Mouse (Mus musculus) heart, postnatal 0 days (tissue): Measurements from ENCODE around the gene Hpdl. TPM values are rescaled to one million over a fixed set of nuclear protein-coding genes. Genes with fewer than 3 reads are reported as not detected.

ENCODE experiments used
- ATAC-seq: fragments of 200-750 bp; cut with Nextera tagmentation; 2 replicates; pipeline ENCODE4 v1.8.0; 2017; ENCODE audit warnings: low read depth, moderate number of reproducible peaks, moderate library complexity; ENCODE audit not compliant: insufficient read depth
- DNase-seq: peaks from one replicate; pipeline ENCODE4 v3.0.0-alpha.2; 2016; ENCODE audit warnings: low spot score
- H3K27ac ChIP-seq: fragments of 300-500 bp; sonication (generic); 2 replicates; pipeline ENCODE4 v1.5.1; 2014; ENCODE audit warnings: low read depth, mild to moderate bottlenecking
- H3K27me3 ChIP-seq: fragments of 300-500 bp; sonication (generic); 2 replicates; pipeline ENCODE4 v1.6.1; 2014; ENCODE audit warnings: low read length, mixed read lengths; ENCODE audit not compliant: control insufficient read depth, insufficient read depth
- H3K36me3 ChIP-seq: fragments of 300-500 bp; sonication (generic); replicated peaks from 2 replicates; pipeline ENCODE4 v1.6.1; 2014; ENCODE audit warnings: low read length, mixed read lengths; ENCODE audit not compliant: control insufficient read depth, insufficient read depth
- H3K4me1 ChIP-seq: fragments of 300-500 bp; sonication (generic); 2 replicates; pipeline ENCODE4 v1.6.1; 2014; ENCODE audit warnings: antibody characterized with exemption; ENCODE audit not compliant: control insufficient read depth, insufficient read depth
- H3K4me2 ChIP-seq: fragments of 300-500 bp; sonication (generic); 2 replicates; pipeline ENCODE4 v1.6.1; 2014; ENCODE audit warnings: low read depth, mild to moderate bottlenecking, low read length, moderate library complexity
- H3K4me3 ChIP-seq: fragments of 300-500 bp; sonication (generic); 2 replicates; pipeline ENCODE4 v1.5.1; 2014; ENCODE audit warnings: low read depth, low read length
- H3K9ac ChIP-seq: fragments of 300-500 bp; sonication (generic); replicated peaks from 2 replicates; pipeline ENCODE4 v1.6.1; 2014; ENCODE audit warnings: low read depth, low read length, mixed read lengths
- H3K9me3 ChIP-seq: fragments of 300-500 bp; sonication (generic); replicated peaks from 2 replicates; pipeline ENCODE4 v1.6.1; 2016; ENCODE audit warnings: low read length; ENCODE audit not compliant: control insufficient read depth
- CTCF ChIP-seq: IDR thresholded peaks from 2 replicates; pipeline ENCODE4 v1.5.1; 2016; ENCODE audit warnings: antibody characterized with exemption, control low read depth, low read depth
- EP300 ChIP-seq: IDR thresholded peaks from 2 replicates; pipeline ENCODE4 v1.6.1; 2016; ENCODE audit warnings: antibody characterized with exemption, low read depth
- WGBS: fragments of 180-500 bp; shearing (Covaris S2); extraction: QIAGEN DNeasy Blood & Tissue Kit; methylation state at CpG from one replicate; pipeline ENCODE4 v1.1.7; 2014; 5-methylcytosine and 5-hydroxymethylcytosine counted together
- polyA plus RNA-seq: library from polyadenylated mRNA; unstranded; fragments of >200 nt; fragmentation: Nextera tagmentation; extraction: Ambion mirVana; gene quantifications from 2 replicates; pipeline ENCODE4 v1.2.1, GENCODE M21; 2015
- total RNA-seq: library from RNA; depleted of rRNA; stranded (reverse); fragments of >200 nt; gene quantifications from 2 replicates; pipeline ENCODE4 v1.2.3, GENCODE M21; 2014; ENCODE audit warnings: low replicate concordance

The Hpdl gene
- total and polyA plus RNA-seq, 2 experiments from 2014 or later, result 2.9 to 3.4 TPM

- 30% methylated on average over 32 of the region's 32 CpGs for WGBS
- peaks cover 11% of the 10 kb centered on the region; the same call in 1 of the 2 replicates for H3K4me1 ChIP-seq
- DNase-seq, result no peak
- H3K27me3 ChIP-seq, result peaks cover 13% of the 10 kb centered on the region
- H3K36me3 ChIP-seq, result peaks cover 20% of the 10 kb centered on the region; the same call in 1 of the 2 replicates
- H3K27ac ChIP-seq, result no peak overlapping the region
- no peaks in the 10 kb centered on the region for H3K9me3 ChIP-seq
- no peak for TF ChIP-seq EP300
- no peak for TF ChIP-seq CTCF
- H3K9ac ChIP-seq, result no peak overlapping the region
- peak overlapping the region; percentile 92 for H3K4me2 ChIP-seq
- no peak for ATAC-seq
- peak overlapping the region; percentile 59 for H3K4me3 ChIP-seq
These were observed 1.3 kb downstream of the Hpdl start for GRCm38 (mm10) chr4:116819968-116820901.

GRCm38 (mm10) chr4:116817486-116817885 lies 4.0 kb downstream of the Hpdl start:
- Histone ChIP-seq H3K9ac (no peak overlapping the region), H3K36me3 (peaks cover 20% of the 10 kb centered on the region; the same call in 1 of the 2 replicates), H3K27me3 (peaks cover 13% of the 10 kb centered on the region), H3K4me3 (no peak overlapping the region), H3K4me1 (peaks cover 7% of the 10 kb centered on the region; the same call in 1 of the 2 replicates), H3K9me3 (no peaks in the 10 kb centered on the region), H3K4me2 (no peak overlapping the region), H3K27ac (no peak overlapping the region)
- whole genome bisulfite sequencing, result 89% methylated on average over 6 of the region's 6 CpGs
- ATAC-seq (no peak), DNase-seq (no peak)
- TF ChIP-seq CTCF (no peak), EP300 (no peak)

- Histone ChIP-seq H3K4me1 (no peaks in the 10 kb centered on the region), H3K27ac (no peak overlapping the region), H3K27me3 (peaks cover 5% of the 10 kb centered on the region), H3K9ac (no peak overlapping the region), H3K4me2 (no peak overlapping the region), H3K36me3 (peaks cover 20% of the 10 kb centered on the region; the same call in 1 of the 2 replicates), H3K4me3 (no peak overlapping the region), H3K9me3 (no peaks in the 10 kb centered on the region)
- WGBS, result 65% methylated on average over 5 of the region's 5 CpGs
- no peak for DNase-seq
- ATAC-seq, result no peak
- TF ChIP-seq CTCF (no peak), EP300 (no peak)
These were observed 6.2 kb downstream of the Hpdl start for GRCm38 (mm10) chr4:116815276-116815675.

GRCm38 (mm10) chr4:116811012-116811411 lies 10.5 kb downstream of the Hpdl start:
- TF ChIP-seq EP300 (no peak), CTCF (no peak)
- WGBS, result 59% methylated on average over 3 of the region's 3 CpGs
- Histone ChIP-seq H3K4me2 (no peak overlapping the region), H3K4me1 (peaks cover 7% of the 10 kb centered on the region; the same call in 1 of the 2 replicates), H3K9ac (no peak overlapping the region), H3K27me3 (no peaks in the 10 kb centered on the region), H3K27ac (no peak overlapping the region), H3K4me3 (no peak overlapping the region), H3K36me3 (0 out of 2 replicates have a peak, but pooled peaks cover under 1% of the 10 kb centered on the region), H3K9me3 (no peaks in the 10 kb centered on the region)
- ATAC-seq (no peak), DNase-seq (no peak)

GRCm38 (mm10) chr4:116807197-116808129 lies 14.0 kb downstream of the Hpdl start, which contains the start of the genes Toe1 and Mutyh:
Toe1 (minus strand) TSS chr4:116807640.
Mutyh (plus strand) TSS chr4:116807723.
- TF ChIP-seq EP300 (peak; percentile 43; the same call in 1 of the 2 replicates), CTCF (no peak)
- Histone ChIP-seq H3K4me2 (peak within 1 kb of the TSS; percentile 88), H3K4me3 (peak within 1 kb of the TSS; percentile 67), H3K4me1 (peaks cover 7% of the 10 kb centered on the region; the same call in 1 of the 2 replicates), H3K27ac (peak within 1 kb of the TSS; percentile 80), H3K27me3 (no peaks in the 10 kb centered on the region), H3K36me3 (peaks cover 36% of the 10 kb centered on the region), H3K9ac (peak within 1 kb of the TSS; percentile 57), H3K9me3 (no peaks in the 10 kb centered on the region)
- ATAC-seq (peak; percentile 99), DNase-seq (peak; percentile 99)
- WGBS, result under 1% methylated on average over 58 of the region's 58 CpGs
